17 mouse cellular contexts compared by ENCODE assay signal in the genomic region with DNA sequence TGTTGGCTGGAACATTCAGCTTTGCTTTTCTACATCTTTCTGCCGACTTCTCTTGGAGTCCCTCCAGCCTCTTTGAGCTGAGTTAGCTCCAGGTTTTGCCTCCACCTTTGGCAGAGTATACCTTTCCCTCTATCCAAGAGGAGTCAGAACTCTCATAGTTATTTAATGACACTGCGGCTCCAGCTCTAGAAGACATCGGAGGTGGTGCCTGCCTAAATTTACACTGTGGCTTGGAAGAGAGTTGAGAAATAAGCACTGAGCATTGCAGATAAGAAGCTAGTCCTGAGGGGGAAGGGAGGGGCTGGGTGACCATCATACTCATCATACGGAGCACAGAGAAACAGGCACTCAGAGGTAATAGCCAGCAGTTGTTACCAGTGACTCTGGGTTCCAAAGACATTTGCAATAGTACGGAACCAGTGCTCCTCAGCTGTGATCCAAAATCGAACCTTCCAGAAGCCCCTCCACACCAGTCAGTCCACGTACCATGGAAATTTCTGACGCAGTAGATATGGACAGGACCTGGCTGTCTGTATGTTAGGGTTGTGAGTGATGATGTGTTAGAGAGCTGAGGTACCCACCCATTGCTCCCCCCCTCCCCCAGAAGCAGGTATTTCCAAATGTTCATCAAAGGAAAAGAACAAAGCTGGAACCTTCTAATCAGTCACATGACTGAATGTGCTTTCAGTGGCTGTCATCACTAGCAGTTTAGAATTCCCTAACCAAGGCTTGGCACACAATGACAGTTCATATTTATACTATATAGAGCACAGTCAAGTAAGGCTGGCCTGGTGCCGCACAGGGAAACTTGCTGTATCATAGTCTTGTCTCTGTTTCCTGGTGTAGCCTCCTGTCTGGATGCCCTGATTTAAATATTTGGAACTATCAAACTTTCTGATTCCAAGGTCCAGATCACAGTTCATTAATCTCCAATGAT.
A peak's percentile ranks its signal among the peaks of the same experiment; 100 is the strongest.
DNase-seq lines count a peak whose midpoint lies in the region; ATAC-seq lines count a peak whose summit lies in the region.
"Had no signal": no experiment of that assay in that cellular context is flagged by ENCODE, and none has a peak within 500 bp of the region (broad histone marks: within the 10 kb centered on the region; RNA-seq: fewer than 3 reads in every experiment).

No protein-coding gene starts in this region.

- H3K9me3 ChIP-seq in heart, embryonic 11.5 days (replicated peaks; ENCODE audit: control insufficient read depth, low read length) = no peaks in the 10 kb centered on the region
- H3K9me3 ChIP-seq in lung, embryonic 15.5 days = no peaks in the 10 kb centered on the region
- H3K9me3 ChIP-seq in heart, embryonic 14.5 days (ENCODE audit: control insufficient read depth, low read length) = no peaks in the 10 kb centered on the region
- H3K9me3 ChIP-seq: embryonic facial prominence, embryonic 12.5 days; forebrain, embryonic 10.5 days; liver, embryonic 12.5 days; neural tube, embryonic 15.5 days had no signal

- DNase-seq in heart, postnatal 36 days = no peak
- no peak for DNase-seq in lung, adult 18-20 months
- peak; percentile 17 to 63 for DNase-seq in lung, postnatal 4 days
- DNase-seq in thymus, postnatal 4 days = no peak
- DNase-seq: adrenal gland, postnatal 25 days; cerebellum, postnatal 25 days; gastrocnemius, adult 2 months had no signal

- H3K9ac ChIP-seq in heart, embryonic 11.5 days (ENCODE audit: low read depth, low read length) = no peak overlapping the region
- H3K9ac ChIP-seq in lung, embryonic 15.5 days = no peak overlapping the region
- H3K9ac ChIP-seq in heart, embryonic 14.5 days (ENCODE audit: low read length) = no peak overlapping the region
- H3K9ac ChIP-seq: embryonic facial prominence, embryonic 12.5 days; liver, embryonic 12.5 days; neural tube, embryonic 15.5 days had no signal

- H3K36me3 ChIP-seq in heart, embryonic 11.5 days (ENCODE audit: control insufficient read depth, insufficient read depth, low read length) = no peaks in the 10 kb centered on the region
- H3K36me3 ChIP-seq in lung, embryonic 15.5 days = no peaks in the 10 kb centered on the region
- H3K36me3 ChIP-seq in heart, embryonic 14.5 days (ENCODE audit: control insufficient read depth, insufficient read depth, low read length) = no peaks in the 10 kb centered on the region
- H3K36me3 ChIP-seq: embryonic facial prominence, embryonic 12.5 days; forebrain, embryonic 10.5 days; liver, embryonic 12.5 days; neural tube, embryonic 15.5 days had no signal

- 52% methylated on average over 9 of the region's 9 CpGs for WGBS in heart, embryonic 11.5 days (ENCODE audit: insufficient replicate concordance)
- 52% methylated on average over 9 of the region's 9 CpGs for WGBS in lung, embryonic 15.5 days
- WGBS in heart, embryonic 14.5 days = 35% methylated on average over 9 of the region's 9 CpGs

- H3K27ac ChIP-seq in heart, embryonic 11.5 days (ENCODE audit: low read depth, low read length) = no peak overlapping the region
- no peak overlapping the region for H3K27ac ChIP-seq in lung, embryonic 15.5 days
- peak overlapping the region; percentile 78 to 83 for H3K27ac ChIP-seq in heart, embryonic 14.5 days (replicated peaks in 1 of 2; ENCODE audit: control insufficient read depth in 1 of 2, insufficient read depth in 1 of 2, low read depth in 2 of 2, low read length in 2 of 2)
- H3K27ac ChIP-seq: embryonic facial prominence, embryonic 12.5 days; forebrain, embryonic 10.5 days; gastrocnemius, adult 2 months; left cerebral cortex, adult 2 months; liver, embryonic 12.5 days; neural tube, embryonic 15.5 days had no signal

- H3K27me3 ChIP-seq in heart, embryonic 11.5 days (ENCODE audit: control insufficient read depth, insufficient read depth, low read length) = no peaks in the 10 kb centered on the region
- H3K27me3 ChIP-seq in lung, embryonic 15.5 days = no peaks in the 10 kb centered on the region
- H3K27me3 ChIP-seq in heart, embryonic 14.5 days (ENCODE audit: control insufficient read depth, insufficient read depth, low read length) = no peaks in the 10 kb centered on the region
- H3K27me3 ChIP-seq: embryonic facial prominence, embryonic 12.5 days; liver, embryonic 12.5 days; neural tube, embryonic 15.5 days had no signal

- peak; percentile 39; the same call in 1 of the 2 replicates for ATAC-seq in heart, embryonic 11.5 days (replicated peaks; ENCODE audit: insufficient number of reproducible peaks, low FRiP score, low TSS enrichment)
- peak; percentile 84 for ATAC-seq in lung, embryonic 15.5 days (ENCODE audit: borderline replicate concordance, extremely low read depth, low FRiP score, low TSS enrichment)
- peak; percentile 80 for ATAC-seq in heart, embryonic 14.5 days (ENCODE audit: insufficient number of reproducible peaks, insufficient read depth, low FRiP score, low read depth)
- ATAC-seq: CD4-positive, CD25-positive, alpha-beta regulatory T cell, adult 4 months; liver, embryonic 12.5 days had no signal

- intact Hi-C loops in heart, postnatal 36 days (cut with DNase I) = no loop called here

- no peaks in the 10 kb centered on the region for H3K4me1 ChIP-seq in heart, embryonic 11.5 days (ENCODE audit: control insufficient read depth, insufficient read depth, low read length)
- peaks cover 31% of the 10 kb centered on the region for H3K4me1 ChIP-seq in lung, embryonic 15.5 days
- peaks cover 6 to 31% of the 10 kb centered on the region in 2 experiments for H3K4me1 ChIP-seq in heart, embryonic 14.5 days (ENCODE audit: control insufficient read depth in 2 of 2, insufficient read depth in 2 of 2, low read length in 2 of 2)
- H3K4me1 ChIP-seq: liver, embryonic 12.5 days had no signal

- H3K4me2 ChIP-seq in heart, embryonic 11.5 days = no peak overlapping the region
- H3K4me2 ChIP-seq in lung, embryonic 15.5 days = no peak overlapping the region
- H3K4me2 ChIP-seq in heart, embryonic 14.5 days (ENCODE audit: low read length) = peak overlapping the region; percentile 46
- H3K4me2 ChIP-seq: embryonic facial prominence, embryonic 12.5 days; liver, embryonic 12.5 days; neural tube, embryonic 15.5 days had no signal

- no peak overlapping the region for H3K4me3 ChIP-seq in heart, embryonic 11.5 days (ENCODE audit: low read depth, low read length)
- H3K4me3 ChIP-seq in lung, embryonic 15.5 days = no peak overlapping the region
- no peak overlapping the region for H3K4me3 ChIP-seq in heart, embryonic 14.5 days (ENCODE audit: control insufficient read depth in 1 of 2, insufficient read depth in 1 of 2, low read depth in 1 of 2, low read length in 2 of 2)
- H3K4me3 ChIP-seq: embryonic facial prominence, embryonic 12.5 days; forebrain, embryonic 10.5 days; gastrocnemius, adult 2 months; left cerebral cortex, adult 2 months; liver, embryonic 12.5 days; megakaryocyte, embryonic 14.5 days; neural tube, embryonic 15.5 days had no signal

Comparison
In these comparisons a context has a peak if more than half of its experiments do, and no peak if none do; other contexts are left out.
1. H3K27ac ChIP-seq: peak in heart, embryonic 14.5 days (2 of 2); none in heart, embryonic 11.5 days (single experiment) and lung, embryonic 15.5 days (single experiment).
2. DNase-seq: peak in lung, postnatal 4 days (2 of 2); none in heart, postnatal 36 days (0 of 2), lung, adult 18-20 months (0 of 2) and thymus, postnatal 4 days (single experiment).
3. Peak in every context shown above with its lines, with median percentiles within 50 percentile points of each other: ATAC-seq.